Mouse (Mus musculus) heart, postnatal 0 days (tissue): Measurements from ENCODE around the gene Smtnl2. TPM values are rescaled to one million over a fixed set of nuclear protein-coding genes. Genes with fewer than 3 reads are reported as not detected.
"Not testable (repeated sequence)": the region's sequence is repeated elsewhere in the genome, so short reads cannot be mapped to it uniquely, and the experiment has no call there.

Experiments
- ATAC-seq: fragments of 200-750 bp; cut with Nextera tagmentation; 2 replicates; pipeline ENCODE4 v1.8.0; 2017; ENCODE audit warnings: low read depth, moderate number of reproducible peaks, moderate library complexity; ENCODE audit not compliant: insufficient read depth
- DNase-seq: peaks from one replicate; pipeline ENCODE4 v3.0.0-alpha.2; 2016; ENCODE audit warnings: low spot score
- H3K27ac ChIP-seq: fragments of 300-500 bp; sonication (generic); 2 replicates; pipeline ENCODE4 v1.5.1; 2014; ENCODE audit warnings: low read depth, mild to moderate bottlenecking
- H3K27me3 ChIP-seq: fragments of 300-500 bp; sonication (generic); 2 replicates; pipeline ENCODE4 v1.6.1; 2014; ENCODE audit warnings: low read length, mixed read lengths; ENCODE audit not compliant: control insufficient read depth, insufficient read depth
- H3K36me3 ChIP-seq: fragments of 300-500 bp; sonication (generic); replicated peaks from 2 replicates; pipeline ENCODE4 v1.6.1; 2014; ENCODE audit warnings: low read length, mixed read lengths; ENCODE audit not compliant: control insufficient read depth, insufficient read depth
- H3K4me1 ChIP-seq: fragments of 300-500 bp; sonication (generic); 2 replicates; pipeline ENCODE4 v1.6.1; 2014; ENCODE audit warnings: antibody characterized with exemption; ENCODE audit not compliant: control insufficient read depth, insufficient read depth
- H3K4me2 ChIP-seq: fragments of 300-500 bp; sonication (generic); 2 replicates; pipeline ENCODE4 v1.6.1; 2014; ENCODE audit warnings: low read depth, mild to moderate bottlenecking, low read length, moderate library complexity
- H3K4me3 ChIP-seq: fragments of 300-500 bp; sonication (generic); 2 replicates; pipeline ENCODE4 v1.5.1; 2014; ENCODE audit warnings: low read depth, low read length
- H3K9ac ChIP-seq: fragments of 300-500 bp; sonication (generic); replicated peaks from 2 replicates; pipeline ENCODE4 v1.6.1; 2014; ENCODE audit warnings: low read depth, low read length, mixed read lengths
- H3K9me3 ChIP-seq: fragments of 300-500 bp; sonication (generic); replicated peaks from 2 replicates; pipeline ENCODE4 v1.6.1; 2016; ENCODE audit warnings: low read length; ENCODE audit not compliant: control insufficient read depth
- CTCF ChIP-seq: IDR thresholded peaks from 2 replicates; pipeline ENCODE4 v1.5.1; 2016; ENCODE audit warnings: antibody characterized with exemption, control low read depth, low read depth
- EP300 ChIP-seq: IDR thresholded peaks from 2 replicates; pipeline ENCODE4 v1.6.1; 2016; ENCODE audit warnings: antibody characterized with exemption, low read depth
- WGBS: fragments of 180-500 bp; shearing (Covaris S2); extraction: QIAGEN DNeasy Blood & Tissue Kit; methylation state at CpG from one replicate; pipeline ENCODE4 v1.1.7; 2014; 5-methylcytosine and 5-hydroxymethylcytosine counted together
- polyA plus RNA-seq: library from polyadenylated mRNA; unstranded; fragments of >200 nt; fragmentation: Nextera tagmentation; extraction: Ambion mirVana; gene quantifications from 2 replicates; pipeline ENCODE4 v1.2.1, GENCODE M21; 2015
- total RNA-seq: library from RNA; depleted of rRNA; stranded (reverse); fragments of >200 nt; gene quantifications from 2 replicates; pipeline ENCODE4 v1.2.3, GENCODE M21; 2014; ENCODE audit warnings: low replicate concordance

Gene Smtnl2
- total and polyA plus RNA-seq, 2 experiments from 2014 or later = 72.9 to 88.5 TPM

- H3K27ac ChIP-seq = no peak overlapping the region
- H3K4me3 ChIP-seq = no peak overlapping the region
- TF ChIP-seq CTCF (no peak), EP300 (no peak)
- H3K4me1 ChIP-seq = no peaks in the 10 kb centered on the region
- no peaks in the 10 kb centered on the region for H3K9me3 ChIP-seq
- no peak overlapping the region for H3K9ac ChIP-seq
- no peak overlapping the region for H3K4me2 ChIP-seq
- 85% methylated on average over 3 of the region's 3 CpGs for WGBS
- DNase-seq (no peak), ATAC-seq (no peak)
- no peaks in the 10 kb centered on the region for H3K27me3 ChIP-seq
- peaks cover 61% of the 10 kb centered on the region for H3K36me3 ChIP-seq
These were observed 40.7 kb upstream of the Smtnl2 start for GRCm38 (mm10) chr11:72452140-72452665.

GRCm38 (mm10) chr11:72447475-72447874 is 36.0 kb upstream of the Smtnl2 start:
- no peak overlapping the region for H3K9ac ChIP-seq
- H3K9me3 ChIP-seq = no peaks in the 10 kb centered on the region
- 67% methylated on average over 8 of the region's 8 CpGs for WGBS
- ATAC-seq (no peak), DNase-seq (no peak)
- no peak overlapping the region for H3K27ac ChIP-seq
- no peaks in the 10 kb centered on the region for H3K4me1 ChIP-seq
- peaks cover 100% of the 10 kb centered on the region for H3K36me3 ChIP-seq
- H3K4me3 ChIP-seq = no peak overlapping the region
- TF ChIP-seq EP300 (no peak), CTCF (peak; percentile 29)
- no peaks in the 10 kb centered on the region for H3K27me3 ChIP-seq
- H3K4me2 ChIP-seq = no peak overlapping the region

- Histone ChIP-seq H3K9me3 (no peaks in the 10 kb centered on the region), H3K4me1 (peaks cover 7% of the 10 kb centered on the region; the same call in 1 of the 2 replicates), H3K27me3 (no peaks in the 10 kb centered on the region), H3K4me3 (no peak overlapping the region), H3K9ac (no peak overlapping the region), H3K4me2 (no peak overlapping the region), H3K36me3 (peaks cover 93% of the 10 kb centered on the region), H3K27ac (no peak overlapping the region)
- 86% methylated on average over 6 of the region's 6 CpGs for WGBS
- ATAC-seq = no peak
- no peak for DNase-seq
- peak; percentile 55 for TF ChIP-seq CTCF
- TF ChIP-seq EP300 = no peak
These were observed 35.0 kb upstream of the Smtnl2 start for GRCm38 (mm10) chr11:72446311-72447105.

- H3K4me2 ChIP-seq = peak within 1 kb of the TSS; percentile 95
- peak within 1 kb of the TSS; percentile 74 for H3K4me3 ChIP-seq
- H3K4me1 ChIP-seq = peaks cover 10% of the 10 kb centered on the region; the same call in 1 of the 2 replicates
- peaks cover 39% of the 10 kb centered on the region for H3K36me3 ChIP-seq
- H3K9me3 ChIP-seq = no peaks in the 10 kb centered on the region
- DNase-seq = peak; percentile 95
- peak; percentile 96 for ATAC-seq
- H3K27me3 ChIP-seq = no peaks in the 10 kb centered on the region
- WGBS = under 1% methylated on average over 46 of the region's 46 CpGs
- H3K9ac ChIP-seq = peak within 1 kb of the TSS; percentile 72
- no peak for TF ChIP-seq CTCF
- TF ChIP-seq EP300 = no peak
- peak within 1 kb of the TSS; percentile 89 for H3K27ac ChIP-seq
These were observed 29.6 kb upstream of the Smtnl2 start, which contains the start of gene Mybbp1a for GRCm38 (mm10) chr11:72440965-72441664. TSS of gene Mybbp1a (plus strand) at chr11:72441355.

- H3K27ac ChIP-seq = peak overlapping the region; percentile 89
- peak overlapping the region; percentile 72 for H3K9ac ChIP-seq
- peak overlapping the region; percentile 95 for H3K4me2 ChIP-seq
- DNase-seq, H3K9me3 ChIP-seq, H3K27me3 ChIP-seq, ATAC-seq: not testable (repeated sequence)
- H3K4me1 ChIP-seq = peaks cover 15% of the 10 kb centered on the region; the same call in 1 of the 2 replicates
- WGBS = 38% methylated on average over 6 of the region's 6 CpGs
- H3K4me3 ChIP-seq = peak overlapping the region; percentile 74
- peaks cover 33% of the 10 kb centered on the region for H3K36me3 ChIP-seq
These were observed 29.1 kb upstream of the Smtnl2 start for GRCm38 (mm10) chr11:72440597-72440964.
